Mouse (Mus musculus) left cerebral cortex, adult 6 months (tissue): ENCODE measurements around the gene Adam20. TPM values are rescaled to one million over a fixed set of nuclear protein-coding genes. Genes with fewer than 3 reads are reported as not detected.

ENCODE experiments used
- long read RNA-seq, 2 experiments: library from polyadenylated mRNA; unstranded; transcript quantifications; one replicate each; pipeline ENCODE4 v2.0.0; 2019 to 2020
- polyA plus RNA-seq: library from polyadenylated mRNA; unstranded; fragments of <200 nt; fragmentation: Nextera tagmentation; gene quantifications from 2 replicates; pipeline ENCODE4 v1.2.3, GENCODE M21; 2021

Gene Adam20
- not detected in 2 replicates for polyA plus RNA-seq
- long read RNA-seq, experiment 1: 0 reads
- long read RNA-seq, experiment 2: 0 reads

DNA sequence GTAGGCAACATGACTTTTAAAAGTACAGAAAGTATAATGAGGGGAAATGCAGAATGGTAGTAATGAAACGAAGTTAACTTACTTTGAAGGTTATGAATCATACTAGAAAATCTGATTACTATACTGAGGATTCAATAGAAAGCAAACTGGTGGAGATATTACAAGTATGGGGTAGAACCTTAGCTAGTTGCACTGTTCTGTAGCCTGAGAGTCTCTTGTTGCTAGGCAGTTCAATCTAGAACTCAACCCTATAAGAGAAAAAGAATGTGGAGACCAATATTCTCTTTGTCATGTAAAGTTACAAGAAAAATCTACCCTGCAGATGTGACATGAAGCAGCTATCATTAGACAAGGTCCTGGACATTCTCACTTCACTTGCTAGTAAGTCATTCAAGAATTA lies at the start of gene Adam20:
TSS of gene Adam20 (plus strand) at position 301 of the 400 bp plus-strand sequence.

DNA sequence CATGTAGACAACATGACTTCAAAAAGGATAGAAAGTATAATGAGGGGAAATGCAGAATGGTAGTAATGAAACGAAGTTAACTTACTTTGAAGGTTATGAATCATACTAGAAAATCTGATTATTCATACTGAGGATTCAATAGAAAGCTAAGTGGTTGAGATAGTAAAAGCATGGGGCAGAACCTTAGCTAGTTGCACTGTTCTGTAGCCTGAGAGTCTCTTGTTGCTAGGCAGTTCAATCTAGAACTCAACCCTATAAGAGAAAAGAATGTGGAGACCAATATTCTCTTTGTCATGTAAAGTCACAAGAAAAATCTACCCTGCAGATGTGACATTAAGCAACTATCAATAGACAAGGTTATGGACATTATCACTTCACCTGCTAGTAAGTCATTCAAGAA lies 41.2 kb upstream of the Adam20 start, which contains the start of gene Adam25:
TSS of gene Adam25 (plus strand) at position 301 of the 400 bp plus-strand sequence.

Other genes with a start within 250 kb of the Adam20 start
- gene Adam24, start 118.2 kb upstream of the Adam20 start, polyA plus RNA-seq: not detected in 2 replicates
- not detected in 2 replicates for gene Adam25, start 41.1 kb upstream of the Adam20 start, polyA plus RNA-seq
- gene Adam39, start 29.7 kb downstream of the Adam20 start, polyA plus RNA-seq: not detected in 2 replicates